Mouse (Mus musculus): Measurements from ENCODE around the gene Wdr4. TPM values are rescaled to one million over a fixed set of nuclear protein-coding genes. Genes with fewer than 3 reads are reported as not detected.
"Not testable (repeated sequence)": the region's sequence is repeated elsewhere in the genome, so short reads cannot be mapped to it uniquely, and the experiment has no call there.

The Wdr4 gene
- total RNA-seq (2022): 1 to 10 TPM; 5.4 to 6.6 (median 5.7) TPM

DNA sequence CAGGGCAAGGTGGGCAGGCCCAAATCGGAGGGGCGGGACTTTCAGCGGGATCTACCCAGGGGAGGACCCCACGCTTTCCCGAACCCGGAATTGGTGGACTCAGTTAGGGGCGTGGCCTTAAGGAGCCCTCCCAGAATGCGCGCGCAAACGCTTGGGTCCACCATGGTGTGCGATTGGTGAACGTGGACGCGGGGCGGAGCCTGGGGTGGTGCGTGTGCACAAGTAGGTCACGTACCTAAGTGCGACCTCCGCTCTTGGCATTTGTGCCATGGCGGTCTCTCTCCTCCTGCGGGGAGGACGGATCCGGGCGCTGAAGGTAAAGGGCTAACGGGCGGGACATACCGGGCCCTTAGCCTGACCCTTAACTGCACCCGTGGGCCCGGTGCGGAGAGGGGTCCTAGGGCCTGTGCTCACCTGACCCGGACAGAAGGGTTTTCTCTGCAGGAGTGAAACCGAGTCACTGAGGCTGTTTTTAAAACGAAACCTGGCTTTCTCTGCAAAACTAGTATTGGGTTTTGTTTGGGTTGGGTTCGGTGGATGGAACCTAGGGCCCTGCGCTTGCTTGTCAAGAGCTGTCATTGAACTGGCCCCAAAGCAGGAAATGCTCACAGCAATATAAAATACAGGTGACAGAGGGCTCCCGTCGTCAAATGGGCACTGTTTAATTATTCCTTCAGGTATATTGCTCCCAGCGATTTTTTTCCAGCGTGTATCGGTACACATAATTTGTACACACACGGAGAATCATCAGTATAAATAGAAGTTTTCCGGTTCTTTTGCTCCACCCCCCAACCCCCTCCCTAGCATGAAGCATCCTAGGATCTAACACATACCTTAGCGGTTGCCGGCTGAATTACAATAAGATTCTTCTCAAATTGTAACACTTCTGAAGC is at the start of gene Wdr4, which contains the start of gene Ndufv3:
Wdr4 (minus strand) TSS at position 35 of the 893 bp plus-strand sequence.
Ndufv3 (plus strand) TSS at position 170 of the 893 bp plus-strand sequence.
- peak; percentile 99 to 100 for DNase-seq (ENCODE audit: low spot score in 2 of 2)

DNA sequence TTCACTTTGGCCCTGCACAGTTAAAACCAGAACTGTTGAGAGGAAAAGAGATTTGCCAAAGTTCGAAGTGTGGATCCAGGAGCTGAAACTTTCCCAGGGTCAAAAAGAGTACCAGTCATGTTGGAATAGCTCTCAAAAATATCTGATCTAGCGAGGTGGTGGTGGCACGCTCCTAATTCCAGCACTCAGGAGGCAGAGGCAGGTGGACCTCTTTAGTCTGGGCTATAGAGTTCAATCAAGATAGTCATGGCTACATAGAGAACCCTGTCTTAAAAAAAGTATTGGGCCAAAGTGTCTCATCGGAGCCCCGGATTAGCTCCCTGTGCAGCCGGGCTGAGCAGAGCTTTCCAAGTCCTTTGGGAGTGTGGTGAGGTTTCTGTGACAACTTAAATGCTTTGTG is 46.5 kb upstream of the Wdr4 start:
- no peak for DNase-seq (ENCODE audit: low spot score in 2 of 2)

DNA sequence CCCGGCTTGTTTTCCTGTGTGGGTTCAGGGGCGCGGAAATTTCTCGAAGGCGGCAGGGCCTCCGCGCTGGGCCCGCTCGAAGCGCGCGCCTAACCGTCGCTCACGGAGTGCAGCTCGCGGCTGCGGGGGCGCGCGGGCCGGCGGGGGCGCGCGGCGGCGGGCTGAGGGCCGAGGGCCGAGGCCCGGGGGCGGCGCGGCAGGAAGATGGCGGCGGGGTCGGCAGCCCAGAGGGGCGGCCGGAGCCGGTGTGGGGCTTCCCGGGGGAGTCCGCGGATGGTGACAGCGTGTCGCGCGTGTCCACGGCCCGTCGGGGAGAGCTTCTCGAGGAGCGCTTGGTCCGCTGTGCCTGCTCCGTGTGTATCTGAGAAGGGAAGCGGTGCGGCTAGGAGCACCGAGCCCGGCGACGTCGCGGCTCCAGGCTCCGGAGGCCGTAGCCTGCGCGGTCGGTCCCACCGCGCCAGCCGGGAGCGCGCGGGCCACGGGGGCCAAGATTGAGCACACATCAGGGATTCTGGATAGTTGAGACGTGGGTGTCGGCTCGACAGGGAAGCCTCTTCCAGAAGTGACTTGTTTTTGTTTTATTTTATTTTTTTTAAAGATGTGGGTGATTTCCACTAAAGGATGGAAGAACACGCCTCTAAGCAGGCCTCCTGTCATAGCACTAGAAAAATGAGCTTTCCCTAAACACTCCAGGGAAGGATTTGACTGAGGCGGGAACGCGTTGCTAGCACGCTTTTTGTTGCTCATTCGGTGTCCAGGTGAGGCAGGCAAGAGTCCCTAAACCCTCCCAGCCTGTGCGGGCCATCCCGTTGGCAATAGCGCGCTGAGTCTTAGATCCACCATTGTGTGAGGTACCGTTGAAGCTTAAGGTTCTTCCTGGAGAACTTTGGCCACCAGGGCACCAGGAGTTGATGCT is 45.6 kb upstream of the Wdr4 start:
- peak in 1 of 2 experiments; percentile 10 for DNase-seq (ENCODE audit: low spot score in 2 of 2)

- no peak for DNase-seq (ENCODE audit: low spot score in 2 of 2)
These were observed 45.0 kb upstream of the Wdr4 start for GRCm38 (mm10) chr17:31564858-31565140.

DNA sequence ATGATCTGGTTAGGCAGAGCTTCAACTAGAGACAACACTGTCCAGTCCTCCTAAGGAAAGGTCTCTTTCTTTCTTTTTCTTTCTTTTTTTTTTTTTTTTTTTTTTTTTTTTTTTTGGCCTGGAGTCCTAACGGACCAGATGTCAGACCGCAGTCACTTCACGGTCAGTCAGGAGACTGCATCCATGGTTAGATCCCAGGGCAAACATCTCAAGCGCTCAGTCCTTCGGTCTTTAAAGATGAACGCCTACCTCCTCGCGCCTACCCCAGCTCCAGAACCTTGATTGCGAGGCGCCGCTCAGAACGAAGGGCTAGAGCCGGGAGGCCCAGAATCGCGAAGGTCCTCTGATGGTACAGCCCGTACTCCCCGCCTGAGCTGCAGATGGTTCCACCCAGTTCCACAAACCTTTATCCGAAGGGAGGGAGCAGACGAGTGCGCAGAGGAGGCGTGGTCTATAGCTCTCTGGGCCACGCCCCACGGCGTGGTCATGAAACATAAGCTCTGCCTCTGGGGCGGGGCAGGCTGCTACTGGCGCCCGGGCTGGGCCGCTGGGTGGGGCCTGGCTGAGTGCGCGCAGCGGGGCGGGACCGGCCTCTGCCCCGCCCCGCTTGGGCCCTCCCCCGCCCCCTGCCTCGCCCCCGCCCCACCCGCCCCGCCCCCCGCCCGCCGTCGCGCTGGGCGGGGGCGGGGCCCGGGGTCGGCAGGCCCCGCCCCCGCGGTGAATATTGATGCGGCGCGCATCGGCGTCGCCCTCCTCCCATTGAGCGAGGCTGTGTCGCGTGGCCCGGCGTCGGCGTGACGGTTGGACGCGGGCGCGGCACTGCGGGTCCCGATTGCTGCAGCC is 44.5 kb upstream of the Wdr4 start, which contains the start of gene Pknox1:
Pknox1 (plus strand) TSS at position 720 of the 843 bp plus-strand sequence.
- peak; percentile 98 to 99 for DNase-seq (ENCODE audit: low spot score in 2 of 2)

DNA sequence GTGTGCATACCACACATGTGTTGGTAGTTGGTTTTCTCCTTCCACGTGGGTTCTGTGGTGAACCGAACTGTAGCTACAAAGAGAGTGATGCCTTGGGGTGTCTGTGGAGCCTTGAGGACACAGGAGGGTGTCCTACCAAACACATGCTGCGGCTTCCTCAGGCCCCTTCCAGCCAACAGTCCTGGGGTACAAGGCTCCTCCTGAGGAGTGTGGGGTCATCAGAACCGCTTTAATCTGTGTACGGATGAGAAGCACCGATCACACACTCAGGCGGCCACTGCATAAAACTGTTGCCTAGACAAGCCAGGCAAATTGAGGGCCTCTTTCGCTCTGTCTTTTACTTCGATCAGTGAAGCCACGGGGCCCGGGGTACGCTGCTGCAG is 43.8 kb upstream of the Wdr4 start:
- DNase-seq (ENCODE audit: low spot score in 2 of 2): peak in 1 of 2 experiments; percentile 14

DNA sequence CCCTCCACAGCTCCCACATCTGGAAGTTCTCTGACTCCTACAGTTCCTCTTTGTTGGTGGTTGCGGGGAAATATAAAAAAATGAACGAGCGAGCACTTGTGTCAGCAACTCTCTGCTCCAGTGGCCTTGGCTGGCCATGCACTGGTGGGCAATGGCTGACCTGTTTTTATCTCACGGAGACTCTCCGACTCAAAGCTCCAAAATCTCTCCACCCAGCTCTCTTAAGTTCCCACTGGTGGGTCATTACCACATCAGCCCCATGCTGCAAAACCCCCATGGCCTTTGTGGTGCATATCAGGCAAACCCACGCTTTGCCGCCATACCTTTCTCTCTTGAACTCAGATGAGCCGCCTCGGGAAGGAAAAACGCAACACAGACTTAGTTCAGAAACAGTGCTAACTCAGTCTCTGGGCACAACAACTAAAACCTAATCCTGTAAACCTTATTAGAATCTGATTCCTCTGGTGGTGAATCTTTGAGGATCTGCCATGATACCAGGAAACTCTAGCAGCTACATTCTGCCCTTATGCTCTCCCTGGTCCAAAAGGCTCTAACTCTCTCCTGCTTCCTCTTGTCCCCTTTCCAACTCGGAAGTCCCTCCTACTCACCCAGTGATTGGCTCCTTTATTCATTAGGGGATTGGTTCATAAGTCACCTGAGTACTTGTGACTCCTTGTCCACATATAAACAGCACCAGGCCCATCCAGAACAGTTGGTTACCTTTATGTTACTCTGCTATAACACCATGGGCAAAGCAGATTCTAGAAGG is 39.4 kb upstream of the Wdr4 start:
- no peak for DNase-seq (ENCODE audit: low spot score in 2 of 2)

DNA sequence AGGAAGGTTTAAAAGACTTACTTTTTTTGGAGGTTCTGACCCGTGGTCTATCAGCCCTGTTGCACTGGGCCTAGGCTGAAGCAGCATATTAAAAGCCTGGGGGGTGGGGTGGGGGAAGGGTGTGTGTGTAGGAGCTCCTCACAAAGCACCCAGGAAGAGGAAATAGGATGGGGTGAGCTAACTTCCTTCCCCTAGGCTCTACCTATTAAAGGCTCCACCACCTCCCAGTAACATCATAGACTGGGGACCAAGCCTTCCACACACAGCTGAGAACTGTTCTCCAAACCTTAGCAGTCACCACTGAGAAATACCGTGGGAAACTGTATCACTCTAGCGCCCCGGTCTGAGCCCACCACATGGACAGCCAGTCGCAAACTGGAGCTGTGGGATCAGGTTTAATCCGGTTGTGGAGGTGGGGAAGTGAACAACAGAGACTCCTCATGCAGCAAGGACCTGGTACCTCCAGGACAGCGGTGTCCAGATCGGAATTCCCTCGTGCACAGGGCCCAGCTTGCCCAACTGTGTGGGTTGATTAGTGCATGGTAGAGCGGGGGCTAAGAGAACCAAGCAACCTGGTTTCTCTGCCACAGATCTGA is 38.3 kb upstream of the Wdr4 start:
- DNase-seq (ENCODE audit: low spot score in 2 of 2): no peak

DNA sequence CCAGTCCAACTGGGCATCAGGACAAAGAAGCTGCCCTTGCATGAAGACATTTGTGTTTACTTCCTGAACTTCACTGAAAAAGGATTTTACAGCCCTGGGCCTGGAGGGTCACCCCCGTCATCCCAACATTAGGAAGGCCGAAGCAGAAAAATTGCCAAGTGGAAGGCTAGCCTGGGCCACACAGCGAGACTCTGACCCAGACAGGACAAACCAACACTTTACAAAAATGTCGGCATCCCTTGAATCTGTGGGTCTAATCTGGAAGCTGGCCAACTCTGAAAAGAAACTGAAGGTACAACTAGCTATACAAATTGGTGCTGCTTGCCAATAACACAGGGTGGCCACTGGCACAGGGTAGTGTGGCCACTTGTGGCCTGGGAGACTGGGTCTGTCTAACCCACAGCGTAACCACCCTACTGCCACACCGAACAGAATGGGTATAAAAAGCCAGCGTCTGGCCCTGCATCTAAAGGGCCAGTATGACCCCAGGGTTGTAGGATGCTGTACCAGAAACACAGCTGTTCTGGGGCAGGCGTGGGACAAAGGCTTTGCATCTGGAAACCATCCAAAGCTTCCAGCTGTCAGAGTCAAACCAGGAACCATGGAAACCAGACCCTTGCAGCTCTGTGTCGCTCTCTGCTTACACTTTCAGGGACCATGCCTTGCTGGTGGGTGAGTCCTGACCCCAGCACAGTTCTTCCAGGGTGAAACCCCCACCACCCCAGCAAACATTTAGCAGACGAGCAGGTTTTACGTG is 37.5 kb upstream of the Wdr4 start:
- DNase-seq (ENCODE audit: low spot score in 2 of 2): peak in 1 of 2 experiments; percentile 10

DNA sequence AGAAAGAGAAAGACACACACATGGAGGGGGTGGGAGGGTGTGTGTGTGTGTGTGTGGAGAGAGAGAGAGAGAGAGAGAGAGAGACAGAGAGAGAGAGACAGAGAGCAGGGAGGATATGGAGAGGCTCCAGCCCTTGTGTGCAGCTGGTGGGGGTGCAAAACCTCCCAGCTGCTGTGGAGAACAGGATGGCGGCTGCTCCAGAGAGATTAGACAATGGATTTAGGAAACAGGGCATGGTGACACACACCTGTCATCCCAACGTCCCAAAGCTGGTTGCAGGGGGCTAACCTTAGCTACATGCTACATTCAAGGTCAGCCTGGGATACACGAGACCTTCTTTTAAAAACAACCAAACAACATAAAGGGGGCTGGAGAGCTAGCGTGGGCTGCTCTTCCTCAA is 36.5 kb upstream of the Wdr4 start:
- no peak for DNase-seq (ENCODE audit: low spot score in 2 of 2)

DNA sequence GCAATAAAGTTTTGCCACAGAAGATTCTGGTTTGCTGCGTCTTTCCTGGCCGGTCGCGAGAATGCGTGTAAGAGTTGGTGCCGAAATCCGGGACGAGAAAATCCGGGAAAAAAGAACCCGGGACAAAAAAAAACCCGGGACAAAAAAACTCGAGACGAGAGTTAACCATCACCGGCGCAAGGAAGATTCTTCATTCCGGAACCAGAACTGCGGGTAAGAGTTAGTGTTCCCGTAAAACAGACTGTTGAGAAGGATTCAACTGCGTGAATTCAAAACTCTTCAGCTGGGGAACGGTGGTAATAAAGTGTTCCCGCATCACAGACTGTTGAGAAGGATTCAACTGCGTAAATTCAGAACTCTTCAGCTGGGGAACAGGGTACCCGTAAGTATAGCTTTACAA is 32.8 kb upstream of the Wdr4 start:
- DNase-seq (ENCODE audit: low spot score in 2 of 2): not testable (repeated sequence)

GRCm38 (mm10) chr17:31549389-31549788 is 29.6 kb upstream of the Wdr4 start:
- DNase-seq (ENCODE audit: low spot score in 2 of 2): no peak

DNA sequence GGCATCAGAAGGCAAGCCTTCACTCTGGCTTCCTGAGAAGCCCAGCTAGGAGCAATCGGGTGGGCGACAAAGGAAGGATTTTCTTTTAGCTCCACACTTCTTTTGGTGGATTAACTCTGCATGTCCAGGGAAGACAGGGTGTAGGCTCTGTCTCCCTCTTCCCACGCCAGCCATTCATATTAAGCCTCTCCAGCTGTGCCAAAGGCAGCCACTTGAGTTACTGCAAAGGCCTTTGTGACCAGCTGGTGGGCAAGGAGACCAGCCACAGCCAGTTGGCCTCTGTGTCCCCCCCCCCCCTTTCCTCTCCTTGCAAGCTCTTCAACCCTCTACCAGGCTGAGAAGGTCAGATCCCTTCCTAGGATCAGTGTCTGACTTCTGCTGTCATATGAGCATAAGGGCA is 28.2 kb upstream of the Wdr4 start:
- no peak for DNase-seq (ENCODE audit: low spot score in 2 of 2)

DNA sequence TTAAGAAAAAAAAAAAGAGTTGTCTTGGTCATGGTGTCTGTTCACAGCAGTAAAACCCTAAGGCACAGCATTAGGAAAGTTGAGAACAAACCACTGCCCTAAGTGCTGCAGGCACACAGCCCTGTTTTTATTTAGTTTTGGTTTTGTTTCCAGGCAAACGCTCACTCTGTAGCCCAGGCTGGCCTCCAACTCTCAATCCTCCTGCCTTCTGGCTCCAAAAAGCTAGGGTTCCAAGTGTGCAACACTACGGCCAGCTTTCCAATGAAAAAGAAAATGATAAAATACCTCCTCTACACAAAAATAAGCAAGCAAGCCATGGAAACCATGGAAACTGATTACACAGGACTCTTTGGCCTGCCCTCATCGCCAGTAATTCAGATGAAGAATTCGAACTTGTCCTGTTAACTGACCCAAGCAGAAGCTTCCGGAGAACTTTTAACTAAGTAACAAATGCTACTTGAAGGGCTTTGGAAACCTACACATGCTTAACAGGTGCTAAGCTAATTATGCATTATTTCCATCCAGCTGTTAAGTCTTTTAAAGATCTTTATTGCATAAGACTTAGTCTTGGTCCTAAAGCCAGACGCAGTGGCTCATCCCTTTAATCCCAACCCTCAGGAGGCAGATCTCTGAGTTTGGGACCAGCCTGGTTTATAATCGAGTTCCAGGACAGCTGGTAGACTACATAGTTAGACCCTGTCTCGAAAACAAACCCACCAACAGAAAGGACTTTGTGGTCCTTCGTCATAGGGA is 26.8 kb upstream of the Wdr4 start:
- DNase-seq (ENCODE audit: low spot score in 2 of 2): peak in 1 of 2 experiments; percentile 22

- no peak for DNase-seq (ENCODE audit: low spot score in 2 of 2)
These were observed 23.8 kb upstream of the Wdr4 start for GRCm38 (mm10) chr17:31543574-31543973.

GRCm38 (mm10) chr17:31541460-31541831 is 21.7 kb upstream of the Wdr4 start:
- peak in 1 of 2 experiments; percentile 15 for DNase-seq (ENCODE audit: low spot score in 2 of 2)

DNA sequence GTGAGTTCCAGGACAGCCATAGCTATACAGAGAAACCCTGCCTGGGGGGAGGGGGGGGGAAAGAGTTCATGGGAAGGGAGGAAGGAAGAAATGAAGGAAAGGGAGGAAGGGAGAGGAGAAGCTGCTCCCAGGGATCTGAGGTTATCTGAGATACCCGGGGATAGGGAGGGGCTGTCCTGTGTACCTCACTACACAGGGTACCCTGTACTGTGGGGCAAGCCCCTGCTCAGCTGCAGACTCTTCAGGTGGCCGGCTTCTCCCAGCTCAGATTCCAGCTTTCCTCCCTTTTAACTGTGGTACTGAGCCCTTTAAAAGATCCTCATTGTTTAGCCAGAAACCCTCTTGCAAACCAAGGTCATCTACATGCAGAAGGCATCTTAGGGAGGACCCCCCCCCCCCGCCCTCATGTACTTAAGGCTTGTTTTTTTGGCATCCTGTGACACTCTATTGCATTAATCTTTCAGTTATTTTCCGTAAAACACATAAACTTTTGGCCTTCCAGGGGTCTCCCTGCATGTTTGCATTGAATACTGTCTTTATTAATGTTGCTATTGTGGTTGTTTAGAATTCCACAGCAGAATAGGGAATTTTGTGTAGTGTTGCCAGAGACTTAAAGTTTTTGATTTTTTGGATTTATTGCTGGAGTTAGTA is 21.2 kb upstream of the Wdr4 start:
- no peak for DNase-seq (ENCODE audit: low spot score in 2 of 2)

DNA sequence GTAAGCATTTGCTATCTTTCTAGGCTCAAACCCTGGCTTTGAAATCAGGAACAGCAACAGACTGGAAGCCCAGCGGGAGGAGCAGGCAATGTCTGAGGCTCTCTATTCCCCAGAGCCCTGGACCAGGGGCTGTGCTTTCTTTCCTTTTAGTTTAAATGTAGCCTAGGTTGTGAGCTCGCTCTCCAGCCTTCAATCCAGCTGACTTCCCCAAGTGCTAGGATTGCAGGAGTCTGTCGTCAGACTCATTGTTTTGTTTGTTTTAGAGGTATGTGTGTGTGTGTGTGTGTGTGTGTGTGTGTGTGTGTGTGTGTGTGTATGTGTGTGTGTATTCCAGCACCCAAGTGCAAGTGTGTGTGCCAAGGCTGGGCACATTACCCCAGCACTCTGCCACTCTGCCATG is 20.3 kb upstream of the Wdr4 start:
- DNase-seq (ENCODE audit: low spot score in 2 of 2): no peak

Measured in gastrocnemius, adult 8-10 months (tissue).